Mouse (Mus musculus) gastrocnemius, postnatal 4 days (tissue): Measurements from ENCODE around the gene Lekr1. TPM values are rescaled to one million over a fixed set of nuclear protein-coding genes. Genes with fewer than 3 reads are reported as not detected.

ENCODE experiments used
- DNase-seq, 2 experiments: peaks; one replicate each; pipeline ENCODE4 v3.0.0; 2021 to 2022; ENCODE audit warnings: low spot score in 2 of 2, mixed read lengths in 2 of 2
- total RNA-seq, 2 experiments: library from RNA; stranded (reverse); gene quantifications; 2 replicates each; pipeline ENCODE4 v1.2.3; 2021

Gene Lekr1
- total RNA-seq, 2 experiments from 2014 or later: 2.2 to 2.8 TPM

GRCm38 (mm10) chr3:65829943-65830483 lies 164.0 kb downstream of the Lekr1 start:
- DNase-seq: no peak

GRCm38 (mm10) chr3:65830801-65831200 lies 164.8 kb downstream of the Lekr1 start:
- no peak for DNase-seq

- DNase-seq: no peak
Measured at GRCm38 (mm10) chr3:65832398-65832797, 166.4 kb downstream of the Lekr1 start.

- no peak for DNase-seq
Measured at GRCm38 (mm10) chr3:65836435-65836834, 170.4 kb downstream of the Lekr1 start.

GRCm38 (mm10) chr3:65839664-65840063 lies 173.6 kb downstream of the Lekr1 start:
- DNase-seq: no peak

GRCm38 (mm10) chr3:65841175-65841574 lies 175.1 kb downstream of the Lekr1 start:
- DNase-seq: no peak

- no peak for DNase-seq
Measured at GRCm38 (mm10) chr3:65842515-65843184, 176.6 kb downstream of the Lekr1 start.

- DNase-seq: no peak
Measured at GRCm38 (mm10) chr3:65843185-65843552, 177.1 kb downstream of the Lekr1 start.

GRCm38 (mm10) chr3:65844302-65844701 lies 178.3 kb downstream of the Lekr1 start:
- DNase-seq: no peak

- DNase-seq: no peak
Measured at GRCm38 (mm10) chr3:65844851-65845552, 179.0 kb downstream of the Lekr1 start.

GRCm38 (mm10) chr3:65847158-65847787 lies 181.2 kb downstream of the Lekr1 start:
- DNase-seq: no peak

GRCm38 (mm10) chr3:65853746-65854145 lies 187.7 kb downstream of the Lekr1 start:
- DNase-seq: peak in 1 of 2 experiments; percentile 1

- no peak for DNase-seq
Measured at GRCm38 (mm10) chr3:65855521-65855920, 189.5 kb downstream of the Lekr1 start.

GRCm38 (mm10) chr3:65858118-65858517 lies 192.1 kb downstream of the Lekr1 start:
- DNase-seq: peak in 1 of 2 experiments; percentile 10

GRCm38 (mm10) chr3:65858741-65859348 lies 192.8 kb downstream of the Lekr1 start:
- peak in 1 of 2 experiments; percentile 13 for DNase-seq

- DNase-seq: peak in 1 of 2 experiments; percentile 12
Measured at GRCm38 (mm10) chr3:65859750-65860149, 193.7 kb downstream of the Lekr1 start.

- DNase-seq: peak in 1 of 2 experiments; percentile 9
Measured at GRCm38 (mm10) chr3:65860903-65861302, 194.9 kb downstream of the Lekr1 start.

GRCm38 (mm10) chr3:65861471-65861881 lies 195.4 kb downstream of the Lekr1 start:
- no peak for DNase-seq

GRCm38 (mm10) chr3:65863297-65863696 lies 197.3 kb downstream of the Lekr1 start:
- peak; percentile 51 to 75 for DNase-seq

GRCm38 (mm10) chr3:65863762-65864377 lies 197.8 kb downstream of the Lekr1 start:
- DNase-seq: peak in 1 of 2 experiments; percentile 13

- no peak for DNase-seq
Measured at GRCm38 (mm10) chr3:65868931-65869330, 202.9 kb downstream of the Lekr1 start.
